Comparison of ENCODE assay signal across 8 mouse cellular contexts in genomic region chr19:40471526-40472245, GRCm38 (mm10). TPM values are rescaled to one million over a fixed set of nuclear protein-coding genes. Genes with fewer than 3 reads are reported as not detected.
DNase-seq lines count a peak whose midpoint lies in the region.

No protein-coding gene starts in this region.

- peak; percentile 17 to 21 for DNase-seq in gastrocnemius, adult 8-10 months (ENCODE audit: low spot score in 2 of 2)
- no peak for DNase-seq in gastrocnemius, postnatal 4 days (ENCODE audit: low spot score in 2 of 2)
- peak; percentile 41 for DNase-seq in cerebellum, adult 11 months
- DNase-seq in heart, adult 8-10 months (ENCODE audit: low spot score): peak; percentile 50
- DNase-seq in left cerebral cortex, adult 9 months (ENCODE audit: low spot score in 2 of 2): peak; percentile 33 to 75
- DNase-seq in retina, embryonic 14.5 days (ENCODE audit: low spot score): no peak
- DNase-seq in testis, postnatal 14 days (ENCODE audit: low spot score): no peak
- no peak for DNase-seq in kidney, postnatal 14 days

RNA-seq across cellular contexts. Expression of gene Sorbs1, which starts 41.9 kb away (rescaled TPM):
- 100 to 1,000 TPM; 169 to 173 (median 171) TPM for total RNA-seq in gastrocnemius, adult 8-10 months (2022)
- total RNA-seq in gastrocnemius, postnatal 4 days (2021): 100 to 1,000 TPM; 114 to 144 TPM
- 100 to 1,000 TPM; 758 to 979 (median 853) TPM for total RNA-seq in heart, adult 8-10 months (2022)

Comparison
In these comparisons a context has a peak if more than half of its experiments do, and no peak if none do; other contexts are left out.
1. DNase-seq: peak in gastrocnemius, adult 8-10 months (2 of 2), cerebellum, adult 11 months (single experiment), heart, adult 8-10 months (single experiment) and left cerebral cortex, adult 9 months (2 of 2); none in gastrocnemius, postnatal 4 days (0 of 2), retina, embryonic 14.5 days (single experiment), testis, postnatal 14 days (single experiment) and kidney, postnatal 14 days (single experiment).
2. RNA of gene Sorbs1, which starts 41.9 kb away (total RNA-seq): 758 to 979 TPM in heart, adult 8-10 months; 169 to 173 TPM in gastrocnemius, adult 8-10 months and 114 to 144 TPM in gastrocnemius, postnatal 4 days; every median in the first group is over 4 times any median in the second.